Mouse (Mus musculus): ENCODE data around the gene Ptprk.
A peak's percentile ranks its signal among the peaks of the same experiment; 100 is the strongest.

The Ptprk gene

DNA sequence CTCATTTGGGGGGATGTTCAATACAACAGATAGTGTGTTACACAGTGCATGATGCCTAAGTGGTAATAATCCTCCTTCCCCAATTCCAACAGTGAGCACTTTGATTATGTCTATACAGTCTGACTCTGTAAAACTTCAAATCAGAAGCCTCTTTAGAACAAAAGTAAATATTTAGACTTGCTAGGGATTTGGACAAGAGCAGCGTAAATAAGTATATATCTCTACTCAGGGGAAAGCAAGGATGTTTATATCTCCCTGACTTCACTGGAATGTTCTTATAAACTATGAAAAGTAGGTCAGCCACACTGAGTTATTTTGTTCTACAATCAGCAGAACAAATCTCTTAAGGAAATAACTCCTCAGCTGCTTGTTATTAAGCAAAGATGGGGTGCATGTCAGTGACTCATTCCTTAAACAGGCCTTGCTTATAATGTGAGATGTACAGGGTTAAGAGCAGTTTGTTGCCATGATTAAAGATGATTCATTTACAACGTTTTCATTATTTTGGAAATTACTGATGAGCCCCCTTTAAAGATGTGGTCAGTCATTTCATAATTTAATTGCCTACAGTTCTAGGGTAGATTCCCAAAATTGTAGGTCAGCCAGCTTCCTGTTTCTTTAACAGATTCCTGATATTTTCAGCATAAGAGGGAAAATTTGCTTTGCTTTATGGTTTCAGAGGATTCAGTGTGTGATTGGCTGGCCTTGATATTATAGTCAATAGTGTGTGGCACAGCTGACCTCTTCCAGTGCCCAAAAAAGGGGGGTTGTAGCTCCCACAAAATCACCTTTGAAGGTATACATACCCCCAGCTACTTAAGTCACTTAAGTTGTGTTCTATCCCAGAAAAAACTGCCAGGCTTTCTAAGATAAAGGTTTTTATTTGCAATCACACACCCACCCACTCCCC lies 321.2 kb downstream of the Ptprk start:
- no peak for DNase-seq (ENCODE audit: inconsistent age in 2 of 2, low spot score in 1 of 2)

DNA sequence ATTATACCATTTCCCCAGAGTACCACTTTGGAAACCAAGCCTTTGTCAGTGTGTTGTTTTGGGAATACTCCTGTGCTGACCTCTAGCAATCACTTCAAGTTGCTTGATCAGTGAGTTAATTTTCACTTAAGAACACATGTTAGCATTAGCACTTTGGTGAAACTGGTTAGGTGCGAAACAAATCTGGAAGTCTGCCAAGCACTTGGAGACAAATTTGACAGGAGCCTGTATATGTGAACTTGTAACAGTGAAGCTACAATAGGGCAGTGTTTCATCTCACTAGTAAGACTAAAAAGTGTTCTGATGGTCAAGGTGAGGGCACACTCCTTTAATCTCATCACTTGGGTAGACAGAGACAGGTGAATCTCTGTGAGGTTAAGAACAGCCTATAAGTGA lies 321.9 kb downstream of the Ptprk start:
- DNase-seq (ENCODE audit: inconsistent age in 2 of 2, low spot score in 1 of 2), result no peak

DNA sequence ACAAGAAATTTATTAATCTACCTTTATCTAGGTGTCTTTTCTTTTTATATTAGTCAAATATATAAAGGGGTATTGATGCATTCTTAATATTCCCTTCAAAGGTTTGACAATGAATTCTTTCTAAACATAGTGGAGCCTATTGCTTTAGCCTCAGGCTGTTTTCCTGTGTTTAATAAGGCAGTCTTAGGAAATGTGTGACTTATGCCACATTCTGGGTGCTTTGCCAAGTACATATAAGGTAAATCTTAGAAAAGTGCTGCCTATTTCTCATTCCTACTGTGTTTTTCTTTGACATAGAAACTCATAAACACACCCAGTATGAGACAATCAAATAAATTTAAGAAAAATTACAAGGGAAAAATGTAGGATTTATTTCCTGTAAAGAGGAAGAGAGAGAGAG lies 327.2 kb downstream of the Ptprk start:
- DNase-seq (ENCODE audit: inconsistent age in 2 of 2, low spot score in 1 of 2), result no peak

DNA sequence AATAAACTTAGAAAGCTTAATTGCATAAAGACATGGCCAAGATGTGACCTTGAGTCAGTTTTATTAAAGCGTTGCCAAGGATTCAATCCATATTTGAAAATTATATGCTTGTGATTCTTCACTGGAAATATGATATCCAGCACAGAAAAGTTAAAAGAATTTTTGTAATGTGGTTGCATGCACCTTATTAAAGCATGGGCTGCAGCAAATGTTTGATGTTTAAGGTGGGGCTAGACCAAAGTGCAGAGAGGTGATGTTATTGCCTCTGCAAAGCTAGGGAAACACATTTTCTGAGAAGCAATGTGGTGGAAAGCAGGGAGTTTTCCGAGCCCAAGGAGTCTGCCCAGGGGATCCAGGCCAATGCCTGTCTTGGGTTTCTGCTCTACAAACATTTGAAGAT lies 334.4 kb downstream of the Ptprk start:
- no peak for DNase-seq (ENCODE audit: inconsistent age in 2 of 2, low spot score in 1 of 2)

DNA sequence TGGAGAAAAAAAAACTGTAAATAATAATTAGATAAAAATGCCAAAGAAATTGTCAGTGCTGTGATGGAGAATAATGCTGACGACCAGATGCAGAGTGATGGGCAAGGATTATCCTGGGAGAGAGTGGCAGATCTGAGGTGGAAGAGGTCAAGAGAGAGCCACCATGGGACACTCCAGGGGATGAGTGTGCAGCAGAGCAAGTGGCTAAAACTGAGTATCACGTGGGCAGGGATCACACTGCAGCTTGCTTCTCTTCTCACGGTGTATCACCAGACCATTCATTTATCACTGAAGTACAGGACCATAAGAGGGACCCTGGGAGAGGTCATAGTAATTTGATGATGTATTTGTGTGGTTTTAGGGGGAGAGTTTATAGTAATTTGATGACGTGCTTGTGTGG lies 340.2 kb downstream of the Ptprk start:
- no peak for DNase-seq (ENCODE audit: inconsistent age in 2 of 2, low spot score in 1 of 2)

DNA sequence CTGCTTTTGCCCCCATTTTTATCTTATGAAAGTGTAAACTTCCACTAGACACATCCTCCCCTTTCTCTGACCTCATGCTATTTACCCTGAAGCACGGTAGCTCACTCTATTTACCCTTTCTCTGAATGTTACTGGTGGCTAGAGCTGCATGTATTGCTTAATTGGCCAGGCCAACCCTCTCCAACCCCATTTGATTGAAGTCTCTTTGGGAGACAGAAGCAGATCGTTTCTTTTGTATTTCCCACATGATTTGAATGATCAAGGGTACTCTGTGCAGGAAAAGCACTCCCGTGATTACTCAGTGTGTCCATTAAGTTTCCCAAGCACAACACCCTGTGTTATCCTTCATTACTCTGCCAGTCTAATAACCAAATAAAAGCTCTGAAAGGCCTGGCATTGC lies 348.0 kb downstream of the Ptprk start:
- DNase-seq (ENCODE audit: inconsistent age in 2 of 2, low spot score in 1 of 2), result no peak

DNA sequence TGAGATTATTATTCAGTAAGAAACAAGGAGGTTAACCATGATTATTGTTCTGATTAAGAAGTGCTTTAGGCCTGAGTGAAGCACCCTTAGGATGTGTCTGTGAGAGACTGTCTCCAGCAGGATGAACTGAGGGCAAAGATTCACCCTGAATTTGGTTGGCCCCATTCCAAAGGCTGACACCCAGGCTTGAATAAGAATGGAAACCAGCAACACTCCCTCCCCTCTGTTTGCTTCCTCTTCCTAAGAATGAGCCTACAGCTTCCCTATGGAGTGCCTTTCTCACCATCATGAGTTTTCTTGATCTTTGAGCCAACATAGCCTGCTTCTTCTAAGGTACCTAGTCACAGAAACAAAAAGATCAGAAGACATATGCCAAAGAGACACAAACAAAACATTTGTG lies 350.8 kb downstream of the Ptprk start:
- peak in 1 of 2 experiments; percentile 23 for DNase-seq (ENCODE audit: inconsistent age in 2 of 2, low spot score in 1 of 2)

DNA sequence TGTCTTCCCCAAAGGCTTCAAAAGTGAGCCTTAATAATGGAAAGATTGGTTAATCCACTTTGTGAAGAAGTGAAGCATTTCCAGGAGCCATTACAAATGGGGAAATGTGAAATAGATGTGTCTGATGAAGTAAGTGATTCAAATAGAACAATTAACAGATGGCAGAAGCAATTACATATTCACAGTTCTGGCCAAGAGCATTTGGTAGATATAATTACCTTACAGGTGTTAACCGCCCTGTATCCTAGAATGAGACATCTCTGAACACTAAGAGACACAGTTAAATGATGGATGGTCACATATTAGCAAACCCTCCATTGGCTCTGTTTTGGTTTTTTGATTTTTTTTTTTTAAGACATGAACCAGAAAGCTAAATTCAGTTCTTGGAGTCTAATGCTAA lies 361.5 kb downstream of the Ptprk start:
- DNase-seq (ENCODE audit: inconsistent age in 2 of 2, low spot score in 1 of 2), result no peak

DNA sequence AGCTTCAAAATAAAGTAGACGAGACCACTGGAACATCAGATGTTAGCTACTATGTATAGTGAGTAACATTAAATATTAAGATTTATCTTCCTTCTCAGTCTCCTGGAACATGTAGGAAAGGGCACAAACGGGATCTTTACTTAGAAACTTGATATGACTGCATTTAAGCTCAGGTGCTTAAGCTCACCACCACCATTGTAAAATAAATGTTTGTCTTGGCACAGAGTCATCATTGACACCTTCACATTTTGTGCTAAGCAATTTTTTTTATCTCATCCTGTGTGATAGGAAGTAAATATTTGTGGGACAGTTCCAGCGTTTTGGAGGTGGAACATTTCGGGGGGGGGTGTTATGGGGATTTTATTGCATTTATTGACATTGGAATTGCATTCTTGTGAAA lies 375.2 kb downstream of the Ptprk start:
- no peak for DNase-seq (ENCODE audit: inconsistent age in 2 of 2, low spot score in 1 of 2)

DNA sequence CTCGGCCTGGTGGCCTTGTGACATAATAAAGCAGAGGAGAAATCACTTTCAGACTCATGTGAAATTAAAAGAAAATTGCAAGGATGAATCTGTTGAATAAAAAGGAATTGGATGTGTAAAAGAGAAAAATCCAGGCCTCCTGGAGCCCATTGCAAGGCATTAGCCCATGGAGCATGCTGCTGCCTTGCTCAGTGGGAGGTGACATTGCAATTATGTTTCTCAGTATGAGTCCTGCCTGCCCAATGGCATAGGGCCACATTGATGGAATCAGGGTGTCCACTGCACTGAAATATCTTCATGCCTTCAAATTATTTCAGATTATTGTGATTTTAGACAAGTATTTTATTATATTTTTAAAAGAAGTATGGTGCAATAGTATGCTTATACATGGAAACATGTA lies 376.0 kb downstream of the Ptprk start:
- DNase-seq (ENCODE audit: inconsistent age in 2 of 2, low spot score in 1 of 2), result no peak

DNA sequence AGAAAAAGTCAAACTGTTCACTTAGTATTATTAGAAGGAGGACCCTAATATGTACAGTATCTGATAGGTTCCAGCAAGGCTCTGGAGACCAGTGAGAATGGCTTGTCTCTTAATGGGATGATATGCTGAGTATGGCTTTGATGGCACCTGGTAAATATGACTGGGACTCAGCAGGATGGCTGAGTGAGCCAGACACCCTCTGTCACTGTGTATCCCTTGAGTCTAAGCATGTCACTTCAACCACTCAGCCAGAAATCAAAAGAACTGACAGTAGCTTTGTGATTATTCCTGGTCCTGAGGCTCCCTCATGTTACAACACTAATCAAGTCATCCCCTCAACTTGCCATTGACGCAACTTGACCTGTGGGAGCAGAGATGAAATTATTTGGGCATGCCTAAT lies 383.4 kb downstream of the Ptprk start:
- DNase-seq (ENCODE audit: inconsistent age in 2 of 2, low spot score in 1 of 2), result no peak

DNA sequence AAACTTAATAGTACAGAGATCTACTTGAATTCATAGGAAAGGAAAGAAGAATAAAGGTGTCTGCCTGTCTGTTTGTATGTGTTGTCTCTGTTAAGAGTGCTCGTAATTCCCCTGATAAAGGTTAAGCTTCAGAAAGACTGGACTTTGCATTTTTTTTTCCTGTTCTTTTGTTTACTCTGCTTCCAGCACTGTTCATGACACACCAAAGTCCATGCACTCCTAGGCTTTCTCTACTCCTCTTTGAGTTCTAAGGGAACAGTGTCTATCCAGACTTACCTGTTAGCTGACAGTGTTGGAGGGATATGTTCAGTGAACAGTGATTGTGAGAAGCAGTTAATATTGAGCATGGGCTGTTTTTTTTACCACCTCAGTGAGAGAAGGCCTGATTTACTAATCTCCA lies 385.3 kb downstream of the Ptprk start:
- DNase-seq (ENCODE audit: inconsistent age in 2 of 2, low spot score in 1 of 2), result no peak

DNA sequence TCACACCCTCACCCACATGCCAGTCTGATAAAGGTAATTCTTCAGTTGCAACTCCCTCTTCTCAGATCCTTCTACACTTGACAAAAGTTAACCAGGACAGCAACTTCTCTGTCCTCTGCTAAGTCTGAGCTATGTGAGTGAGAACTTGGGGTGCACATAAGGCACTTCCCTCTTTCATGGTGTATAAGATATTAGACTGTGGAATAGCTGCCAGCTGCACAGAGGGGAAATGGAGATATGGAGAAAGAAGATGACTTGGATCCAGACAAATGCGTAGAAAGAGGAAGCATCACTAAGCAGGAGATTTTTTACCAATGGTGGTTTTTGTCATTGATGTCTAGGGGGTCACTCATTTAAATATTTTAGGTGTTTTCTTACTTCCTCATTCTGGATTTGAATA lies 389.1 kb downstream of the Ptprk start:
- DNase-seq (ENCODE audit: inconsistent age in 2 of 2, low spot score in 1 of 2), result no peak

DNA sequence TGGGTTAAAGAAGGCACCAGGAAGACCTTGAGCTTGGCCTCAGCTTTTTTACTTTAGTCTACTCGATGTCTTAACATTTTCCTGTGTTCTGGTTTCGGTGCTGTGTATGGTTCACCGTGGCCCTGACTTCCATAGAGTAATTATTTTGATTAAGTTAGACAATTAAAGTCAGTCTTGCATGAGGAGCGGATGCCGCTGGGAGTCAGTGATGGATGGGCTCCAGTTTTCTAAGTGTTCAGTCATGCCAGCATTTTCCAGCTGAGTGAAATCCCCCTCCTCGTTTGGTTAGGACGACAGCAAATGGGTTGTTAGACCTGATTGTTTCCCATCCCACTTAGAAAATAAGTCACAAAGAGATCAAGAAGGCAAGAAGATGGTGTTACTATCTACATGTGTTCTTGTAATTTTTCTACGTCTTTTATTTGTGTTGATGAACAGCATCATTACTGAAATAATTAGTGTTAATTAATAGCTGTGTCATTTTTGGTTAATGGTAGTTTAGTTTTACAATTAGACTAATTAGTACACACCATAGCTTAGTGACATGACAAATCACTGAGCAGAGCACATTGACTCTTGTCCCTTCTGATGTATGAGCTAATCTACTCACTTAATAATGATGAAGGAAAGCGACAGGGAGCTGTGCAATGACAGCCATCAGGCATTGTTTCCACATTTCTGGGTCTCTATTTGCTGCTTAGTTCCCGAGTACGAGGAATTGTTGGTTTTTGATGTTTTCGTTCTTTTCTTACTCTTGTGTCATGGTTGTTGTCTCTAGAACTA lies 390.3 kb downstream of the Ptprk start:
- DNase-seq (ENCODE audit: inconsistent age in 2 of 2, low spot score in 1 of 2), result no peak

DNA sequence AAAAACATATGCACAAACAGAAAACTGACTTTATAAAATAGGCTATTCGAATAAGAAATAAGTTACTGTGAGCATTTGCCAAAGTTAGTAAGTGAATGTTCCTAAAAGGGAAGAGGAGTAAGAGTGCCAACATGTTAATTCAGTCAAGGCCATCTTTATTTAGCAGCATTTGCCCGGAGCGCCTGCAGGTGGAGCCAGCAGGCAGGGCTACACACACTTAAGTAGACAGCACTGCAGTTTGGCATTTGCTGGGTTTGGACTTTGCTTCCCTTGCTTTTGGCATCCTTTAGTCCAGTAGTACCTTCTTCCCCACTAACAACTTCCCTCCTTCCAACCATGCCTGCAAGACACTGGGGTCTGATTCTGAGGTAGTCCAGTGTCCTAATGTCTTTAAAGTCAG lies 411.0 kb downstream of the Ptprk start:
- peak; percentile 27 to 73 for DNase-seq (ENCODE audit: inconsistent age in 2 of 2, low spot score in 1 of 2)

DNA sequence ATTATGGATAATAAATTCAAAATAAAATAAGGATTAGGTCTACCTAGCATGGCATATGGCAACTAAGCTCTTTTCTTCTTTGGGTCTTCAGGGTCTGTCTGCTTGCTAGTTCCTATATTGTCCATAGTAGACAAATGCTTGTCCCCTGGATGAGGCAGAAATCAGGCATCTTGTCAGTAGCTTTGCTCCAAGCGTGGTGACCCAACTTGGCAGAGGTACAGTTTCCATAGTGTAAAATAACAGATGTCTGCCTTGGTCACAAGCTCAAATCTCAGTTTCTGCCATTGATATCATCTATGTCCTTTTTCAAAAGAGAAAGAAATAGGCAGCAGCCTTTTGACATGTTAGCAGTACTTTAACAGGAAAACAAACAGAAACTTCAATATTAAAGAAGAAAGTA lies 416.4 kb downstream of the Ptprk start:
- no peak for DNase-seq (ENCODE audit: inconsistent age in 2 of 2, low spot score in 1 of 2)

DNA sequence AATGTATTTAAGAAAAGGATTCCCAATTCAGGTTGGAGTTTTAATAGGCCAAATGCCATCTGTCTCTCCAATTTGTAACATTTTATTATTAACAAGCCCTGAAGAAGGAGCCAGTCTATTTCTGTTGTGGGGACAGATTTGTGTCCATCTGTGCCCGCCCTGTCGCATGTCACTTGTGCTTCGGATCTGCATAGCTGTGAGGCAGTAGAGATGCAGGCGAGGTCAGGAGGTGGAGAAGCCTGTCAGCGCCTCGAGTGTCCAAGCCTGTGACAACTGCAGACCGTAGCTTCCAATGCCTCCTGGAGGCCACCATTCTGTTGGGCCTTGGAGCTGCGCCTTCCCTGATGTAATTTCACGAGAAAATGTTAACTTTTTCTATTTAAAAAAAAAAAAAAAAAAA lies 417.6 kb downstream of the Ptprk start:
- no peak for DNase-seq (ENCODE audit: inconsistent age in 2 of 2, low spot score in 1 of 2)

DNA sequence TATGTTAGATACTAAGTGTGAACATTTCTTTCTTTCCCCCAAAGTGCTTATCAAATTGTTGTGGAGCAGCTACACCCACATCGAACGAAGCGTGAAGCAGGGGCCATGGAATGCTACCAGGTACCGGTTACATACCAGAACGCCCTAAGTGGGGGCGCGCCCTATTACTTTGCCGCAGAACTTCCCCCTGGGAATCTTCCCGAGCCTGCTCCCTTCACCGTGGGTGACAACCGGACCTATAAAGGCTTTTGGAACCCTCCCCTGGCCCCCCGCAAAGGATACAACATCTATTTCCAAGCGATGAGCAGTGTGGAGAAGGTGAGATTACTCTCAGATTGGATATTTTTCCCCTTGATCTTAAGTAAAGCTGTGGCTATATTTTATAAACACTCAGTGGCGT lies 418.2 kb downstream of the Ptprk start:
- DNase-seq (ENCODE audit: inconsistent age in 2 of 2, low spot score in 1 of 2), result no peak

DNA sequence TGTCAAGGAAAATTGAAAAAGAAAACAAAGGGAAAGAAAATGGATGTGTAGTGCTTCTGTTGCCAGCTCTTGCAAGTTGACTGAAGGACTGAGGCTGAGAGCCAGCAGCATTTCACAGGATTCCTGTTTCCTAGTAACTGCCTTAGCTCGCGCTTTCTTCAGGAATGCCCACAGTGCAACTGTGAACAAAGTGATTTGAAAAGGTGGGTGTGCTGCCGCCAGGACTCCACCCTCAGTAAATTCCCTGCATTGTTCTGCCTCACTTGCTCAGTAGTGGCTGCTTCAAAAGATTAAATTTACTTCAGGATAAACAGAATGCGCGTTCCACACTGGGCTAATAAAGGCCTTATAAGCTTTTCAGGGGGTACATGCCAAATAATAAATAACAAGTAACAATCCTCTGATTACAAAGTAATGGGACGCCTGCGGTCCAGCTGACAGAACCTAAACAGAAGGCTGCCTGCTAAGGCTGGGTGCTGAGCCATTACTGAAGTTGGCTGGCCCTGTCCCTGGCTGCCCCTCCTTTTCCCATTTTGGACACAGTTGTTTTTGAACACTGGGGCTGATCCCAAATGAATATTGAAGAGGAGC lies 418.7 kb downstream of the Ptprk start:
- no peak for DNase-seq (ENCODE audit: inconsistent age in 2 of 2, low spot score in 1 of 2)

DNA sequence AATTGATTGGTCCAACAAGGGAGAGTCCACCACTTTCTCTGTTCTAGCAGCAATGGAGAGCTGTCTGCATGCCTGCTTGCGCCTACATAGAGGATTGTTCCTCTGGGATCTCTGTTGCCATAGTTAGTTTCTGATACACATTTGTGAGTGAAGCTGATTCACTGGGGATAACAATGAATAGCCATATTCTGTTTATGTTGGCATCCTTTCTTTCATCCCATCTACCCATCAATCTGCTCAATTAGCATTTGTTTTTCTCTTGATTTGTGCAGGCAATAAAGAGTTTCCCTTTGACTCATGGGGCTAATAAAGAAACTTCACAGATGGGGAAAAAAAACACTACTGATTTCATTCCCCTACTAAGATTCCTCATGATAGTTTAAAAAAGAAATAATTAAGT lies 423.2 kb downstream of the Ptprk start:
- no peak for DNase-seq (ENCODE audit: inconsistent age in 2 of 2, low spot score in 1 of 2)

DNA sequence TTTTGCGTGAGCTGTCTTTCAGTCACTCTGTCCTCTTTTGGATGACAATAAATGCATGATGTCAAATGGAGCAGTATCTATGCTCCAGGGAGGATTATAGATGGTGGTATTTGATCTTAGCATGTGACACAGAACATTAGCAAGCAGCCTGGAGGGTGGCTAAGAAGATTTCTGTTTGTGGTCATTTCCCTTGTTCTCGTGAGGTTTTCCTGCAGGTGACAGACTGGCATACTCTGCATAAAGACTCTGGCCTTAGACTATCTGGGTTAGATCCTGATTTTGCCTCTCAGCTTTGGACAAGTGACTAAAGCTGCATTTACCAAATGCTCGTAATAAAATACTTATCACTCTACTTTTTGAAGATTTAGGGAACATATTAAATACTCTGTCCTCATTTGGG lies 423.9 kb downstream of the Ptprk start:
- no peak for DNase-seq (ENCODE audit: inconsistent age in 2 of 2, low spot score in 1 of 2)

DNA sequence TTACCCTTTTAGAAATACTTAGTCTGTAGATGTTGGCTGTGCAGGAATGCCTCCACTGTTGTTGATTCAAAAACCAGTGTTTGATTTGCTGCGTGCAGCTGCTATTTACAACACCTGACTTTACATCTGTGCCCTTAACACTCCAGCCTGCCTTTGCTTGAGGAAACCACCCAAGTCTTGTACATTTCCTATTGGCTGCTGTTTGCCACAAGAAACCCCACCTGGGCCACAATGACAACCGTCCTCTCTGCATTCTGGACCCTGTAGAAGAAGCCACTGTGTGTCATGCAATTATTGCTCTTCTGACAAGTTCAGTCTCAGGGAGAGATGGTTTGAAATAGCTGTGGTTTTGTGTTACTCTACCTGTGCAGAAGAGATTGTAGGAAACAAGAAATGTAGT lies 439.0 kb downstream of the Ptprk start:
- DNase-seq (ENCODE audit: inconsistent age in 2 of 2, low spot score in 1 of 2), result no peak
